Mouse (Mus musculus) hindbrain, embryonic 14.5 days (tissue): ENCODE measurements around the gene Susd3. TPM values are rescaled to one million over a fixed set of nuclear protein-coding genes. Genes with fewer than 3 reads are reported as not detected.
A peak's percentile ranks its signal among the peaks of the same experiment; 100 is the strongest.

Experiments used
- ATAC-seq: fragments of 200-750 bp; cut with Nextera tagmentation; 2 replicates; pipeline ENCODE4 v1.8.0; 2017; ENCODE audit warnings: moderate number of reproducible peaks, mild to moderate bottlenecking, moderate TSS enrichment, moderate library complexity; ENCODE audit not compliant: low FRiP score
- DNase-seq: peaks from one replicate; pipeline ENCODE4 v3.0.0-alpha.2; 2015; ENCODE audit warnings: low spot score
- H3K27ac ChIP-seq: fragments of 300-500 bp; sonication (generic); 2 replicates; pipeline ENCODE4 v1.5.1; 2014; ENCODE audit warnings: mild to moderate bottlenecking, moderate library complexity
- H3K27me3 ChIP-seq: fragments of 300-500 bp; sonication (generic); 2 replicates; pipeline ENCODE4 v1.6.1; 2014; ENCODE audit warnings: mild to moderate bottlenecking, low read length, mixed read lengths; ENCODE audit not compliant: control insufficient read depth, insufficient read depth
- H3K36me3 ChIP-seq: fragments of 300-500 bp; sonication (generic); replicated peaks from 2 replicates; pipeline ENCODE4 v1.6.1; 2014; ENCODE audit not compliant: control insufficient read depth, insufficient read depth
- H3K4me1 ChIP-seq: fragments of 300-500 bp; sonication (generic); replicated peaks from 2 replicates; pipeline ENCODE4 v1.6.1; 2014; ENCODE audit warnings: antibody characterized with exemption, low read length, mixed read lengths; ENCODE audit not compliant: control insufficient read depth, insufficient read depth
- H3K4me2 ChIP-seq: fragments of 300-500 bp; sonication (generic); replicated peaks from 2 replicates; pipeline ENCODE4 v1.6.1; 2014; ENCODE audit warnings: mild to moderate bottlenecking, moderate library complexity
- H3K4me3 ChIP-seq: fragments of 300-500 bp; sonication (generic); replicated peaks from 2 replicates; pipeline ENCODE4 v1.5.1; 2014; ENCODE audit warnings: mild to moderate bottlenecking, low read length
- H3K9ac ChIP-seq: fragments of 300-500 bp; sonication (generic); 2 replicates; pipeline ENCODE4 v1.6.1; 2014
- H3K9me3 ChIP-seq: fragments of 300-500 bp; sonication (generic); 2 replicates; pipeline ENCODE4 v1.6.1; 2016; ENCODE audit warnings: low read length; ENCODE audit not compliant: control insufficient read depth
- WGBS: fragments of 180-500 bp; shearing (Covaris S2); extraction: QIAGEN DNeasy Blood & Tissue Kit; methylation state at CpG from one replicate; pipeline ENCODE4 v1.1.7; 2014; 5-methylcytosine and 5-hydroxymethylcytosine counted together
- polyA plus RNA-seq: library from polyadenylated mRNA; unstranded; fragments of >200 nt; fragmentation: Nextera tagmentation; extraction: Ambion mirVana; gene quantifications from 2 replicates; pipeline ENCODE4 v1.2.1, GENCODE M21; 2014

The Susd3 gene
- polyA plus RNA-seq, 1 experiment from 2014 or later, result 0.98 TPM

DNA sequence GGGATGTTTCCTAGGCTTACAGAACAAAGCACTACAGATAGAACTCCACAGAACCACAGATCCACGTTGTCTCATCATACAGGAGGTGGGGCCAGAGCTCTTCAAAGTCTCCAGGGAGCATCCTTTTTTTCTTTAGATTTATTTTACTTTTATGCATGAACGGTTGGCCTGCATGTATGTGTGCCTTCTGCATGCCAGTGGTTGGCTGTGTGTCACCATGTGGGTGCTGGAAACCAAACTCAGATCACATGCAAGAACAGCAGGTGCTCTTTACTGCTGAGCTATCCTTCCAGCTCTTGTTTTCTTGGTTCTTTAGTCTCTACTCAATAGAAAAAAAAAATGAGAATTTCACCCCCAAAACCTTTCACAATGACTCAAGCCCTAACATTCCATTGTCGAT is 417 bp upstream of the Susd3 start:
- no peak for ATAC-seq
- H3K27me3 ChIP-seq, result peaks cover 30% of the 10 kb centered on the region
- no peak overlapping the region for H3K9ac ChIP-seq
- no peak overlapping the region for H3K4me2 ChIP-seq
- WGBS, result 67% methylated on average over 3 of the region's 3 CpGs
- H3K4me1 ChIP-seq, result no peaks in the 10 kb centered on the region
- H3K9me3 ChIP-seq, result no peaks in the 10 kb centered on the region
- DNase-seq, result no peak
- H3K4me3 ChIP-seq, result no peak overlapping the region
- no peaks in the 10 kb centered on the region for H3K36me3 ChIP-seq
- H3K27ac ChIP-seq, result no peak overlapping the region

DNA sequence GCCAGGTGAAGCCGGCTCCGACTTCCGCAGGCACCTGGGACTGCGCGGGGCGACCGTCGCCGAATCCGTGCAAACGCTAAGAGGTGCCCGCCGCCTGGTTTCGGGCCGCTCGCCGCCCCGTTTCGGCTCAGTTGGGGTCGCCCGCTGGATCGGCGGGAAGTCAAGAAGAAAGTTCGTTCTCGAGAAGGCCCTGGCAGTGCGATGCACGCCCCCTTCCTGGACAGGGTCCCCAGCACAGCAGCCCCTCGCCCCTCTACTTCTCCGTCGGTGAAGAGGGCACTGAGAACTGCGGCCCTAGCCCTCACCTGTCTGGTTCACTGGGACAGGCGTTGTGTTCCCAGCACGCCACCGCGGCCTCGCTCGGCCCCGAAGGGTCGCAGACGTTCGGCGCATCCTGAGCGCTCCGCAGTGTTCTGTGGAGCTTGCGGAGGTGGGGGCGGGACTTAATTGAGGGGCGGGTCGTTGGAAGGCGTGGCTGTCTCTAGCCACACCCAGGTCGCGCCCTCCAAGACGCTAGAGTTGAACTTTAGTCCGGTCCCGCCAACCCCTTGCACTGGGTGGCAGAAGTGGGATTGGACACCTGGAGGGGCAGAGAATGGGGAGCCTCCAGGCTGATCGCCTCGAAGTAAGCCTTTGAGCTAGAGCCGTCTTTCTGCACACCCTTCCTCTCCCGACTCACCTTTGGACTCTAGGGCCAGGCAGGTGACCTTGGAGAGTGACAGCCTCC is 603 bp downstream of the Susd3 start:
- WGBS, result 3% methylated on average over 58 of the region's 58 CpGs
- Histone ChIP-seq H3K4me1 (no peaks in the 10 kb centered on the region), H3K9me3 (no peaks in the 10 kb centered on the region), H3K9ac (no peak overlapping the region), H3K4me3 (peak overlapping the region; percentile 28), H3K4me2 (peak overlapping the region; percentile 52), H3K27ac (no peak overlapping the region), H3K27me3 (peaks cover 30% of the 10 kb centered on the region), H3K36me3 (no peaks in the 10 kb centered on the region)
- ATAC-seq, result 0 out of 2 replicates have a peak, but pooled peaks have one; percentile 29
- DNase-seq, result no peak

DNA sequence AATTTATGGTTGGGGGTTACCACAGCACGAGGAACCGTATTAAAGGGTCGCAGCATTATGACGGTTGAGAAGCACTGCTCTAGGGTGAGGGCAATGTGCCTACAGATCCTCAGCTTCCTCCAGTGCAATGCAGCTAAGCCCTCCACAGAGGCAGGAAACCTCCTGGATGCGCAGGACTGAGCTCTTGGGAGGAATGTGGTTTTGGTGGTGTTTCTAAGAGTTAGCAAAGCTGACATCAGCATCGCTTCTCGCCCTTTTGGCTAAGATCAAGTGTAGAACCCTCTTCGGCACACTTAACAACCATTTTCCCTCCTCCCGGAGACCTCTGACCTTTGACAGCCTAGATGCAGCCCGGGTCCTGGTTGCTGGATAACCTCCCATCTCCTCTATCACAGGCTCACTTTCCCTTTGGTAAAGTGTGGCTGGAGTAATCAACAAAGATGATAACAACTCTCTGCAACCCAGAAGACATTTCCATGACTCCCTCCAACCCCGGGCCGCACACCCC is 1.2 kb downstream of the Susd3 start:
- no peak for DNase-seq
- Histone ChIP-seq H3K4me1 (no peaks in the 10 kb centered on the region), H3K4me3 (peak overlapping the region; percentile 28), H3K27me3 (peaks cover 30% of the 10 kb centered on the region), H3K36me3 (no peaks in the 10 kb centered on the region), H3K27ac (no peak overlapping the region), H3K9me3 (no peaks in the 10 kb centered on the region), H3K9ac (no peak overlapping the region), H3K4me2 (peak overlapping the region; percentile 52)
- 36% methylated on average over 12 of the region's 12 CpGs for WGBS
- ATAC-seq, result no peak

DNA sequence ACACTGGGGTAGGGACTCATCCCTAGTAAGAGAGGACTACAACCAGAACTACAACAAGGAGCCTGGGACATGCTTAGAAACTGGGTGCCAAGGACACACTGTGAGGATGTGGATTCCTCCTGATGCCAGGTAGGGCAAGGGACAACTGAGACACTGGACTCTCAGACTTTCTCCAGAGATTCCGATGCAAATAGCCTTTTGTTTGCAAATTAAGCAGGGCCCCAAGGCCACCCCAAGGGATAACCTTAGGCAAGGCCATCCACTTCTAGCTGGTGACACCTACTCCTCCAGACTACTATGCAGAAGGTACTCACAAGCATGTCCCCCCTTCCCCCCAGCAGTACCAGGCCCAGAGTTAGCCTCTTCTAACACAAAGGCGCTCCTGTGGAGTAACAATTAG is 1.9 kb downstream of the Susd3 start:
- Histone ChIP-seq H3K27me3 (peaks cover 30% of the 10 kb centered on the region), H3K36me3 (no peaks in the 10 kb centered on the region), H3K9ac (no peak overlapping the region), H3K4me1 (no peaks in the 10 kb centered on the region), H3K27ac (no peak overlapping the region), H3K4me3 (no peak overlapping the region), H3K4me2 (no peak overlapping the region), H3K9me3 (no peaks in the 10 kb centered on the region)
- DNase-seq (no peak), ATAC-seq (no peak)
- WGBS, result 68% methylated on average over 2 of the region's 2 CpGs

DNA sequence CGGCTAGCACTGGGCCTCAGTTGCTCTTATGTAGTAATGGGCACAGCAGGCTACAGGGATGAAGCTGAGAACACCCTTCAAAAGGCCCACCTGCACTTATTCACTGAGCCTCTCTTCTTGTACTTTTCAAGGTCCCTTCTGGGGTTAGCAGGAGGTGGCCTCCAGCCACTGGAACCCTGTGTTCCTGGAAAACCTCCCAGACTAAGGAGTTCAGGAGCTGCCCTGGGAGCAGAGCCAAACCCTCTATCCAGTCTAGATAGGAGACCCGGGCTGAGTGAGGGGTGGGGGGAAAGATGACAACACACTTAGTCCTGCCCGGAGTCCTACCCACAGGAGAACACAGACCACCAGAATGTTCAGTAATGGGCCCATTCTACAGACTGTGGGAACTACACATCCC is 2.5 kb downstream of the Susd3 start:
- H3K36me3 ChIP-seq, result no peaks in the 10 kb centered on the region
- H3K4me2 ChIP-seq, result no peak overlapping the region
- no peak overlapping the region for H3K9ac ChIP-seq
- H3K4me1 ChIP-seq, result no peaks in the 10 kb centered on the region
- H3K27ac ChIP-seq, result no peak overlapping the region
- no peaks in the 10 kb centered on the region for H3K9me3 ChIP-seq
- 79% methylated on average over 3 of the region's 3 CpGs for WGBS
- DNase-seq, result no peak
- H3K27me3 ChIP-seq, result peaks cover 30% of the 10 kb centered on the region
- no peak overlapping the region for H3K4me3 ChIP-seq
- no peak for ATAC-seq

DNA sequence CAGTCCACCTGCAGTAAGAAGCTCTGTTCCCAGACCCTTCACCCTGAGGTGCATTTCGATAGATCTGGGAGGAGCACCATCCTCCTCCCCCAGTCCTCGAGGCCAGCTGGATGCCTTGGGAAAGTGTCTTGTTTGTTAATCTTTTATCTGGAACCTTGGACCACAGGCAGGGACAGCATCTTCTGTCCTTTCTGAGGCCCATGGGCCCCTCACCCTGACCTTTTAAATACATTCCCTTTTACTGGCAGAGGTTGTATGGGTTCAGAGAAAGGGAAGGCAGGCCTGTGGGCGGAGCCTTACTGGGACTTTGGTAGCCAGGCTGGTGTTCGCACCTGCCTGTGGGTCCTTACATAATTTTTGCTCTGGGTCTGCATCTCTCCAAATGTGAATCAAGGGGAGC is 3.3 kb downstream of the Susd3 start:
- H3K4me1 ChIP-seq, result no peaks in the 10 kb centered on the region
- no peak for ATAC-seq
- no peak overlapping the region for H3K9ac ChIP-seq
- H3K27me3 ChIP-seq, result peaks cover 30% of the 10 kb centered on the region
- no peak for DNase-seq
- H3K9me3 ChIP-seq, result no peaks in the 10 kb centered on the region
- H3K36me3 ChIP-seq, result no peaks in the 10 kb centered on the region
- 54% methylated on average over 4 of the region's 4 CpGs for WGBS
- H3K4me2 ChIP-seq, result no peak overlapping the region
- H3K27ac ChIP-seq, result no peak overlapping the region
- H3K4me3 ChIP-seq, result no peak overlapping the region

DNA sequence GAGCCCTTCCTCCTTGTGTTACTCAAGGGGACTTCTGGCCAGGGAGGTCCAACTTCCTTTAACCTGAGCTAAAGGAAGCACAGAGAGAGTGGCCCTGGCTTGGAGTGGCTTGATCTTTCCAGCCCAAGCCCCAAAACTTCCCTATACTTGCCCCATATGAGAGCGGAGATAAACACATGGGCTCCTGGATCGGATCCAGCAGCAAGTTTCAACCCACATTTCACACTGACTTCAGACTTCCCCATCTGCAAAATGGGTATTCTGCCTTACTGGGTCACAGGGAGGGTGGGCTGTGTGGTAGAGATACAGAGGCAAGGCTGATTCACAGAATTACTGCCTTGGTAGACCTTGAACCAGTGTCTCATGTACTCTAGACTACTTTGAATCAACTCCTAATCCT is 5.0 kb downstream of the Susd3 start:
- H3K9ac ChIP-seq, result no peak overlapping the region
- ATAC-seq, result no peak
- peaks cover 24% of the 10 kb centered on the region for H3K27me3 ChIP-seq
- no peaks in the 10 kb centered on the region for H3K9me3 ChIP-seq
- WGBS, result 98% methylated on average over 2 of the region's 2 CpGs
- H3K36me3 ChIP-seq, result no peaks in the 10 kb centered on the region
- no peak overlapping the region for H3K27ac ChIP-seq
- DNase-seq, result no peak
- H3K4me2 ChIP-seq, result no peak overlapping the region
- H3K4me1 ChIP-seq, result no peaks in the 10 kb centered on the region
- no peak overlapping the region for H3K4me3 ChIP-seq

DNA sequence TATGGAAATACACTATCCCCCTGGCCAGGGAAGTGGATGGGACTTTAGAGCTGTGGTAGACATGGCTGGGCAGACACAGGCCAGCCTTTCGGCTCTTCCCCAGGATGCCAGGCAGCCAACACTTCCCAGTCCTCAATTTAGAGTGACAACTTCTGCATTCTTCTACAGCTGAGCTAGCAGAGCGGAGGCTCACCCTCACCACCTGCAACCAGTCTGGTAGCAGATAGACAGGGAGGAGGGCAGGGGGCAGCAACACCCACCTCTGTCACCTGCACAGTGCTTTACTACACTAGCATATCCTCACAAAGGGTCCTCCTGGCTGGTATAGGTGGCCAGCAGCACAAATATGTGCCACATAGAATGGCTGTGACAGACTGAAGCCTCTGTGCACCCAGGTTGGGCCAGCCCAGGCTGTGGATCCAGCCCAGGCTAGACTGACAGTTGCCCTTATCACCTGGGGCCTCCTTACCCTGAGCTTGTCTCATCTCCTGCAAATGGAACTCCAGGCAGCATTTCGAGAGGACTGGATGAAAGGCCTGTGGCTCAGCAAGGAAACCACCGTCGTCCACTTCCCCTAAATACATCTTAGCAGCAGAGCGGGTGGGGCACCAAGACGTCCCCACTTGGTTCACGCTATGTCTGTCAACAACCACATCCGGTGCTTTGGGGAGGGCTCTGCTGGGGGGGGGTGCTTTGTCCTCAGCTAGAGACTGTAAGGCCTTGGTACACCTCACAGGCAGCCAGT is 6.0 kb downstream of the Susd3 start:
- no peaks in the 10 kb centered on the region for H3K9me3 ChIP-seq
- no peak overlapping the region for H3K4me2 ChIP-seq
- no peak overlapping the region for H3K9ac ChIP-seq
- WGBS, result 72% methylated on average over 9 of the region's 9 CpGs
- no peaks in the 10 kb centered on the region for H3K4me1 ChIP-seq
- DNase-seq (no peak), ATAC-seq (no peak)
- no peak overlapping the region for H3K4me3 ChIP-seq
- H3K27ac ChIP-seq, result no peak overlapping the region
- H3K27me3 ChIP-seq, result peaks cover 15% of the 10 kb centered on the region
- no peaks in the 10 kb centered on the region for H3K36me3 ChIP-seq

DNA sequence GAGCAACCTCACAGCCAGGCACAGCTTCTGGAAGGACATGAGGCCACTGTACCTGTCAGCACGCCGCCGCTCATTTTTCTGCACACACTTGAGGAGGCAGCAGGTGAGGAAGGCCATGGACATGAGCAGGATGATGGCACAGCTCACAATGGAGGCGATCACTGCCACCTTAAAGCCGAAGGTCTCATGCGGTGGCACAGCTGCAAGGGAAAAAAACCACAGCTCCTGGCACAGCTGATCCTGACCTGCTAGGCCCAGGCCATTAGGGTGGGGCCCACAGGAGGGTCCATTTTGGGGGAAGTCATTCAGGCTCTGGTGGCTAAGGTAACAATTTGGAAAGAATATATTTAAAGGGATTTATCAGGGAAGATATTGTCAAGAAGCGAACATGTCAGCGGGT is 9.8 kb downstream of the Susd3 start:
- H3K27me3 ChIP-seq, result no peaks in the 10 kb centered on the region
- H3K27ac ChIP-seq, result no peak overlapping the region
- H3K4me1 ChIP-seq, result no peaks in the 10 kb centered on the region
- ATAC-seq, result no peak
- WGBS, result 97% methylated on average over 8 of the region's 8 CpGs
- H3K9me3 ChIP-seq, result no peaks in the 10 kb centered on the region
- no peaks in the 10 kb centered on the region for H3K36me3 ChIP-seq
- no peak overlapping the region for H3K4me2 ChIP-seq
- no peak for DNase-seq
- H3K4me3 ChIP-seq, result no peak overlapping the region
- H3K9ac ChIP-seq, result no peak overlapping the region
